Mouse (Mus musculus) ES-E14 (cell line): Measurements from ENCODE around the gene Rsph3a. TPM values are rescaled to one million over a fixed set of nuclear protein-coding genes. Genes with fewer than 3 reads are reported as not detected.
"Not testable (repeated sequence)": the region's sequence is repeated elsewhere in the genome, so short reads cannot be mapped to it uniquely, and the experiment has no call there.

Experiments used
- DNase-seq: peaks from one replicate; pipeline ENCODE4 v3.0.0-alpha.2; 2013; ENCODE audit warnings: low read depth, low spot score
- H3K27ac ChIP-seq: 2 replicates; pipeline ENCODE4 v1.5.1; 2012; ENCODE audit warnings: low read depth, mild to moderate bottlenecking, low read length, moderate library complexity, mixed read lengths; ENCODE audit not compliant: poor library complexity, insufficient read depth, severe bottlenecking
- H3K36me3 ChIP-seq: 2 replicates; pipeline ENCODE4 v1.6.1; 2012; ENCODE audit warnings: mild to moderate bottlenecking, low read length, moderate library complexity, mixed read lengths; ENCODE audit not compliant: control insufficient read depth, poor library complexity, insufficient read depth, severe bottlenecking
- H3K4me1 ChIP-seq, 2 experiments: fragments of 150-350 bp in 1 of 2; sonication (generic) in 1 of 2; 2 replicates each; pipeline ENCODE4 v1.6.1; 2012; ENCODE audit warnings: low read length in 2 of 2, mild to moderate bottlenecking in 1 of 2, mixed read lengths in 1 of 2; ENCODE audit not compliant: control insufficient read depth in 2 of 2, insufficient read depth in 2 of 2, poor library complexity in 1 of 2
- H3K4me3 ChIP-seq, 2 experiments: fragments of 150-350 bp in 1 of 2; sonication (generic) in 1 of 2; 2 replicates each; pipeline ENCODE4 v1.5.1; 2012; ENCODE audit warnings: low read length in 2 of 2, low read depth in 1 of 2, mild to moderate bottlenecking in 1 of 2, mixed read lengths in 1 of 2; ENCODE audit not compliant: insufficient read depth in 1 of 2, poor library complexity in 1 of 2, severe bottlenecking in 1 of 2
- H3K9ac ChIP-seq: 2 replicates; pipeline ENCODE4 v1.6.1; 2012; ENCODE audit warnings: low read depth, mild to moderate bottlenecking, low read length, mixed read lengths; ENCODE audit not compliant: poor library complexity, insufficient read depth, severe bottlenecking
- H3K9me3 ChIP-seq: fragments of 150-350 bp; sonication (generic); 2 replicates; pipeline ENCODE4 v1.6.1; 2012; ENCODE audit warnings: low read depth, mild to moderate bottlenecking, low read length; ENCODE audit not compliant: control insufficient read depth, insufficient read depth
- in situ Hi-C, 2 experiments: fragments of 600-800 bp; cut with MboI; formaldehyde crosslinking; loops; one replicate each; pipeline ENCODE4 v1.15.1; 2025; ENCODE audit warnings: low sequenced_read_pairs in 2 of 2, inconsistent platforms in 1 of 2; ENCODE audit not compliant: unreplicated experiment in 2 of 2
- total RNA-seq: library from RNA; depleted of rRNA; stranded (reverse); fragments of 300-350 nt; gene quantifications from 2 replicates; pipeline ENCODE4 v1.2.3, GENCODE M21; 2012

The Rsph3a gene
- total RNA-seq, 1 experiment, result 4.8 TPM

DNA sequence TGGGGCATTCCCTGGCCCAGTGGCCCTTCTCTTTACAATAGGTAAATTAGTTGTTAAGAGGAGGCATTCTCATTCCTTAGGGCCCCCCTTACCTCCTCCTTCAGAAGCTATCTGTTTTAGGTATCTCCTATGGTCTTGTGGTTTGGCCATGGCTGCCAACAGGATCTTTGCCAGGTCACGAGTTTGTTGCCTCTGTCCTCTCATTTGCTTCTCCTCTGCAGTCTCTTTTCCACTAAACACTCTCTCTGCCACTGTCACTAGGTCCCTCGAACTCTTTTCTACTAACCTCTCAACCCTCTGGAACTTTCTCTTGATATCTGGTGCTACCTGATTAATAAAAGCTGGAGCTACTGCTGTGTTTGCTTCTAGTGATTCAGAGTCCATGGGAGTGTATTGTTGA is 19.0 kb downstream of the Rsph3a start:
- H3K4me1 ChIP-seq, H3K4me3 ChIP-seq, H3K9me3 ChIP-seq, H3K27ac ChIP-seq, H3K36me3 ChIP-seq, H3K9ac ChIP-seq, in situ Hi-C loops, DNase-seq: not testable (repeated sequence)

DNA sequence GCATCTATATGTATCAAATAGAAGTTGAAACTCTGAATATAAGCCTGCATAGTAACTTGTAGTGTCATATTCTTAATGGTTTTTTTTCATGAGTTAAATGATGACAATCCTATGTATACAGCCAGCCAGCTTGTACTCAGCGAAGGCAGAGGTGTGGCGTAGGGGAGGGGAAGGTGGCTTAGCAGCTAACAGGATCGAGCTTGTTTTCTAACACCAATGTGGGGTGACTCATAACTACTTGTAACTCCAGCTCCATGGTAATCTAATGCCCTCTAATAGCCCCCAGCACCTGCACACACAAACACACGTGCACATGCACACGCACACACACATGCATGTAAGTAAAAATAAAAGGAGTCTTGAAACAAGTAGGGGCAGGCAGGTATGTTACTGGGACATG is 23.1 kb downstream of the Rsph3a start:
- DNase-seq, in situ Hi-C loops: not testable (repeated sequence)

GRCm38 (mm10) chr17:7969782-7970181 is 24.4 kb downstream of the Rsph3a start:
- H3K4me3 ChIP-seq, H3K9me3 ChIP-seq, in situ Hi-C loops, H3K27ac ChIP-seq, H3K4me1 ChIP-seq, H3K36me3 ChIP-seq, DNase-seq, H3K9ac ChIP-seq: not testable (repeated sequence)

More for the DNA sequence above, 23.1 kb downstream of the Rsph3a start:
- not testable (repeated sequence) for H3K9ac ChIP-seq, H3K27ac ChIP-seq, H3K36me3 ChIP-seq, H3K9me3 ChIP-seq, H3K4me3 ChIP-seq, H3K4me1 ChIP-seq

DNA sequence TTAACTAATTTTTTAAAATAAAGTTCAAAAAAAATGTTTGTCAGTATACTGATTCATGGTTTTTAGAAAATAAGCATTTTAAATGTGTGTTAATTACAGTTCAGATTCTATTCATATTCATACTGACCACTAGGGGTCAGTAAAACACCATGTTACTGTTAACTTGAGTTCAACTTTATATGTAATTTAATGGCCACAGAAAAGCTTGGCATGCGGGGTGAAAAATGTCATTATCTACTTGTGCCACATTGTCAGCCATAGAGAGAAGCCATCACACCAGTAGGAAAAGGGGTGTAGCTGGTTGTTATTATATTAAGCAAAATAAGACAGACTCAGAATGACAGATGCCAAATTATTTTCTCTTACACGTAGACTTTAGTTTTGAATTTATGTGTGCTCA is 38.1 kb downstream of the Rsph3a start:
- DNase-seq, H3K27ac ChIP-seq, H3K36me3 ChIP-seq, H3K4me1 ChIP-seq, in situ Hi-C loops, H3K4me3 ChIP-seq, H3K9me3 ChIP-seq, H3K9ac ChIP-seq: not testable (repeated sequence)

- H3K36me3 ChIP-seq, H3K4me3 ChIP-seq, H3K27ac ChIP-seq, H3K4me1 ChIP-seq, DNase-seq, in situ Hi-C loops, H3K9me3 ChIP-seq, H3K9ac ChIP-seq: not testable (repeated sequence)
Measured at GRCm38 (mm10) chr17:7985597-7985996, 40.2 kb downstream of the Rsph3a start.

GRCm38 (mm10) chr17:7987038-7987437 is 41.6 kb downstream of the Rsph3a start:
- H3K4me3 ChIP-seq, H3K27ac ChIP-seq, H3K9ac ChIP-seq, H3K4me1 ChIP-seq, H3K9me3 ChIP-seq, in situ Hi-C loops, H3K36me3 ChIP-seq, DNase-seq: not testable (repeated sequence)

DNA sequence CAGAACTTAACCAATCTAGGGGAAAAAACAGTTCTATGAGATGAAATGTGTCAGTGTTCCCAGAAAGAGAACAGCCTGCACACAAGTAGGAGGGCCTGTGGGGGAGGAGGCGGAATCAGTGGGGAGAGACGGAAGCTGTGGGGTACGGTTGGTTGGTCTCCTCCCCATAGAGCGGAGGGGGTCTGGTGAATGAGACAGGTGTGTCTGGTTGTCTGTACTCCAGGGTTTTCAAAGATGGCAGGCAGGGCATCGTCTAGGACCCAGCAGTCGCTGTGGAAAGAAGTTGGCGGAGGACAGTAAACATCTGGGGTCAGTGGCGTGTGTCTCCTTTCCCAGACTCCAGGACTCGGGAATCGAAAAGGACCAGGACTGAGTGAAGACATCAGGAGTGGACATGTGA is 57.8 kb downstream of the Rsph3a start:
- DNase-seq, H3K36me3 ChIP-seq, H3K9ac ChIP-seq, in situ Hi-C loops, H3K9me3 ChIP-seq, H3K27ac ChIP-seq, H3K4me1 ChIP-seq, H3K4me3 ChIP-seq: not testable (repeated sequence)

DNA sequence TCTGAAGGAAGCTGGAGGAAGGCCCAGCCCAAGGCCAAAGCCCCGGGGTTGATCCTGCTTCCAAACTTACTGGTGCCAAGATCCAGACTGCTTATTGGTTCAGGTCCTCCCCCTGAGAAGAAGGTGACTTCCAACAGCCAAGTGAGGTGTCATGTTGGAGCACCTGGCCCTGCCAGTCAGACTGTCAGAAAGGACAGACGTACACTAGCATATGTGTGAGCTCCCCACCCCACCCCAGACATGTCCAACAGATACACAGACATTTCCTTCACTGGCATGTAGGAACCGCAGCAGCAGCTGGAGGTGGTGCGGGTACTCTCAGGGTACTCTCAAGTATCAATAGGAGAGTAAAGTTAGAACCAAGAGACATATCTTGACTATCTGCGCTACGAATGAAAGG is 61.4 kb downstream of the Rsph3a start:
- in situ Hi-C loops, H3K36me3 ChIP-seq, H3K9ac ChIP-seq, H3K27ac ChIP-seq, H3K4me3 ChIP-seq, DNase-seq, H3K4me1 ChIP-seq, H3K9me3 ChIP-seq: not testable (repeated sequence)

- H3K4me3 ChIP-seq, H3K9me3 ChIP-seq, H3K4me1 ChIP-seq, DNase-seq, in situ Hi-C loops, H3K9ac ChIP-seq, H3K36me3 ChIP-seq, H3K27ac ChIP-seq: not testable (repeated sequence)
Measured at GRCm38 (mm10) chr17:8009565-8009964, 64.2 kb downstream of the Rsph3a start.
